Mouse (Mus musculus) spleen, adult 2 months (tissue): ENCODE measurements around the gene Spock2.

Source experiments
- CTCF ChIP-seq: fragments of 200-500 bp; IDR thresholded peaks from 2 replicates; pipeline ENCODE4 v1.5.1; 2011; ENCODE audit warnings: mild to moderate bottlenecking, inconsistent platforms; ENCODE audit not compliant: insufficient read depth, insufficient read length, insufficient replicate concordance; ENCODE audit errors: extremely low read depth
- POLR2A ChIP-seq: fragments of 200-500 bp; IDR thresholded peaks from 2 replicates; pipeline ENCODE4 v1.6.1; 2011; ENCODE audit warnings: low read depth, low read length, inconsistent platforms

DNA sequence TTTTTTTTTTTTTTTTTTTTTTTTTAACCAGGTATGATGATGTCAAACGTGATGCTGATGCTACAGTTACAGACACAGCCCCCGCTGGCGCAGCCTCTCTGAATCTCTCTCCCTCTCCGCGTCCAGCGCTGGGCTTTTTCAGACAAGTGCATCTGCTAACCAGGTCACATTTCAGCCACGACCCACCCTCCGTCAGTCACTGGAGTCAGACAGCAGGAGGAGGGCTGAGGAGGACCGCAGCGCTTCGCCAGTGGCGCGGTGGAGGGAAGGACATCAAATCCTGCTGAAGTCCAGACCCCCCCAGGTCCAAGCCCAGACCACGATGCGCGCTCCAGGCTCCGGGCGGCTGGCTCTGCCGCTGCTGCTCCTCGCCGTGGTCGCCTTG lies at the start of gene Spock2:
- TF ChIP-seq POLR2A = no peak
- no peak for TF ChIP-seq CTCF
